Mouse (Mus musculus) liver, postnatal 0 days (tissue): Measurements from ENCODE around the gene Rbms2.

Experiments
- CTCF ChIP-seq: sonication (generic); IDR thresholded peaks from 2 replicates; pipeline ENCODE4 v1.5.1; 2016; ENCODE audit warnings: antibody characterized with exemption, low read depth
- EP300 ChIP-seq: IDR thresholded peaks from 2 replicates; pipeline ENCODE4 v1.6.1; 2016; ENCODE audit warnings: antibody characterized with exemption, low read depth, mild to moderate bottlenecking

DNA sequence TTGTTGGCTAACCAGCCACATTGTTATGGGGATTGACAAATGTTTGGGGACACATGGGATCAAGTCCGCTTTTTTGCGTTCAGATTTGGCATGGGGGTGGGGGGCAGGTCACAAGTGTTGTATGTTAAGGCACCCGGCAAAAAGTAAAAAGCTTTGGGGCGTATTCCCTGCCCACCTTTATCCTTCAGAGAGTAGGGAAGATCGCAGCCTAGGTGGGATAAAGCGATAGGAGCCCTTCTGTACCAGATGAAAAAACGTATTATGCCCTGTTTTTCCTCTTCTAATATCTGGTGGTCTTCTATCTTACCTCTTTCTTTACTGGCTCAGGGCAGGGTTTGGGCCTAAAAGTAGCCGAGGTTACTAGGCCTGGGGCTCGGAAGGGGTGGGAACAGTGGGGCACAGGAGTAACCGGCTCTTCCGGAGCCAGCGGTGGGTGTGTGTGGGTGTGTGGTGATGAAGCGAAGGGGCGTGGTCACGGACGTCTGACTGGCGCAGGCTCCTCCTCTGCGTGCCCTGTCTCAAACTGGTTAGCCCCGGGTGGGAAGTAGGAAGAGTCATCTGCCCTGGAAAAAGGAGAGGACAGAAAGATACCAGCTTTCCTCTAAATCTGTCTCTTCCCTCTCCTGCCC lies 85.6 kb downstream of the Rbms2 start:
- no peak for TF ChIP-seq CTCF
- no peak; the same call in 1 of the 2 replicates for TF ChIP-seq EP300
